Mouse (Mus musculus) intestine, embryonic 14.5 days (tissue): ENCODE measurements around the gene Mymk. TPM values are rescaled to one million over a fixed set of nuclear protein-coding genes. Genes with fewer than 3 reads are reported as not detected.

Source experiments
- ATAC-seq: fragments of 200-750 bp; cut with Nextera tagmentation; replicated peaks from 2 replicates; pipeline ENCODE4 v1.8.0; 2017; ENCODE audit warnings: low read depth, moderate number of reproducible peaks, moderate TSS enrichment, moderate library complexity; ENCODE audit not compliant: low FRiP score, low TSS enrichment
- DNase-seq: peaks from one replicate; pipeline ENCODE4 v3.0.0-alpha.2; 2018; ENCODE audit warnings: low spot score
- H3K27ac ChIP-seq: fragments of 300-500 bp; sonication (generic); 2 replicates; pipeline ENCODE4 v1.5.1; 2014; ENCODE audit warnings: low read depth, mild to moderate bottlenecking, control low read depth
- H3K27me3 ChIP-seq: fragments of 300-500 bp; sonication (generic); replicated peaks from 2 replicates; pipeline ENCODE4 v1.6.1; 2014; ENCODE audit warnings: low read length, control low read depth; ENCODE audit not compliant: control insufficient read depth, insufficient read depth
- H3K36me3 ChIP-seq: fragments of 300-500 bp; sonication (generic); 2 replicates; pipeline ENCODE4 v1.6.1; 2014; ENCODE audit warnings: low read length, control low read depth; ENCODE audit not compliant: control insufficient read depth, insufficient read depth
- H3K4me1 ChIP-seq: fragments of 300-500 bp; sonication (generic); replicated peaks from 2 replicates; pipeline ENCODE4 v1.6.1; 2014; ENCODE audit warnings: low read length, control low read depth, mixed read lengths; ENCODE audit not compliant: control insufficient read depth, insufficient read depth
- H3K4me2 ChIP-seq: fragments of 300-500 bp; sonication (generic); 2 replicates; pipeline ENCODE4 v1.6.1; 2014; ENCODE audit warnings: low read length
- H3K4me3 ChIP-seq: fragments of 300-500 bp; sonication (generic); 2 replicates; pipeline ENCODE4 v1.5.1; 2014; ENCODE audit warnings: low read depth, low read length, control low read depth, mixed read lengths
- H3K9ac ChIP-seq: fragments of 300-500 bp; sonication (generic); 2 replicates; pipeline ENCODE4 v1.6.1; 2014; ENCODE audit warnings: mild to moderate bottlenecking, low read length
- H3K9me3 ChIP-seq: fragments of 300-500 bp; sonication (generic); 2 replicates; pipeline ENCODE4 v1.6.1; 2016; ENCODE audit warnings: low read length, control low read depth; ENCODE audit not compliant: control insufficient read depth
- WGBS: fragments of 180-500 bp; shearing (Covaris S2); extraction: QIAGEN DNeasy Blood & Tissue Kit; methylation state at CpG from one replicate; pipeline ENCODE4 v1.1.7; 2014; 5-methylcytosine and 5-hydroxymethylcytosine counted together
- polyA plus RNA-seq: library from polyadenylated mRNA; unstranded; fragments of >200 nt; fragmentation: Nextera tagmentation; extraction: Ambion mirVana; gene quantifications from 2 replicates; pipeline ENCODE4 v1.2.1, GENCODE M21; 2014

The Mymk gene
- polyA plus RNA-seq, 1 experiment from 2014 or later, result not detected

DNA sequence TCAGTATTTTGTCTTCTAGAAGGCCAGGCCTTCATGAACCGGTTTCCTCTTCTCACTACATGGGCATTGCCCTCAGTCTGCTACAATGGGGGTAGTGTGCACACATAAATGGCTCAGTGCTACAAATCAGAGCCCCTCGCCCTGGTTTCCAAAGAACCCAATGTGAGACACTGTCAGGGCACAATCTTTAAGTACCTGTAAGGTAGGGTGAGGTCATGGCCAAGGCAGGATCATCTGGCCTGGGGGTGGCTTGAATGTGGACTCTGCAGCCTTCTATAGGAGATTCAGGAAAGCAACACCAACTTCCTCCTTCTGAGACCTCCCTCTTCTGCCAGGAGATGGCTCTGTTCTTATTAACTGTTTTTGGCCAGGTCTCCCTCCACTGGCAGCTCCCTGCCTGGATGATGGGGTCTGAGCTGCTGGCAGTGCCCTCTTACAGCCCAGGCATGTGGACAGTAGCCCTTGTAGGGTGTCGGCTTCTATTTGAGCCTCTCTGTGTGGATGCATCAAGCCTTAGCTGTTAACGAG lies 14.6 kb upstream of the Mymk start:
- no peak overlapping the region for H3K4me3 ChIP-seq
- H3K9me3 ChIP-seq, result no peaks in the 10 kb centered on the region
- H3K27ac ChIP-seq, result no peak overlapping the region
- H3K36me3 ChIP-seq, result no peaks in the 10 kb centered on the region
- DNase-seq, result no peak
- H3K9ac ChIP-seq, result no peak overlapping the region
- no peak for ATAC-seq
- no peaks in the 10 kb centered on the region for H3K27me3 ChIP-seq
- peaks cover 29% of the 10 kb centered on the region for H3K4me1 ChIP-seq
- 85% methylated on average over 4 of the region's 4 CpGs for WGBS
- no peak overlapping the region for H3K4me2 ChIP-seq

DNA sequence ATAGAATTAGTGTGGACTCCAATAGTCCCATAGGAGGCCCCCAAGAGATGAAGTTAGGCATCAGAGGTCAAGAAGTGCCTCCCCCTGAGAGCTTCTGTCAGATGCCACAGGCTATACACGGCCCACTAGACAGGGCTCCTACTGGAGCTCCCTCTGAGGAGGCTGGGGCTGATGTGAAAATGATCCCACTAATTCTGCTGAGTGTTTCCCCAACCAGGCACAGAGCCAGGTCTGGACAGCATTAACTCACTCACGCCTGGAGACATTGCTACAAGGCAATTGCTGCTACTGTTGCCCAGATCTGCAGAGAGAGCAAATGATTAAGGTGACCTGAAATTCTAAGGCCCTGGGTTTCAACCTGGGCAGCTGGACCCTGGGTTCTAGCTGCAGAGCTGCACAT lies 13.8 kb upstream of the Mymk start:
- H3K4me1 ChIP-seq, result peaks cover 29% of the 10 kb centered on the region
- ATAC-seq, result no peak
- H3K36me3 ChIP-seq, result no peaks in the 10 kb centered on the region
- no peak for DNase-seq
- no peak overlapping the region for H3K27ac ChIP-seq
- no peaks in the 10 kb centered on the region for H3K27me3 ChIP-seq
- H3K4me2 ChIP-seq, result no peak overlapping the region
- no peak overlapping the region for H3K9ac ChIP-seq
- no peak overlapping the region for H3K4me3 ChIP-seq
- WGBS, result 19% methylated on average over 2 of the region's 2 CpGs
- H3K9me3 ChIP-seq, result no peaks in the 10 kb centered on the region

DNA sequence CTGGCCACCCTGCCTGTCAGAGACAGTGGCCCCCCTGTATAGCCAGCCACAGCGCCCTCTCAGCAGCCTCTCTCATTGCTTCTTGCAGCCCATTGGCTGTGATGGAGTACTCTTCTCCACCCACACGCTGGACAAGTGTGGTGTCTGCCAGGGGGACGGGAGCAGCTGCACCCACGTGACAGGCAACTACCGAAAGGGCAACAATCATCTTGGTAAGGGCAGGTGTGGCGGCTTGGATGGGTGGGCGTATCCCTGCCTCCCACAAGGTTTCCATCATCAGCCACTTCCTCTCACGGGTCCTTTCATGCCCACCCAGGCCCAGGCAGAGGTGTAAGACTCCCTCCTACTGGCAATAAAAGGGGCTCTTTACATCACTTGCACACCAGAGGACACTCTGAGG lies 13.0 kb upstream of the Mymk start:
- WGBS, result 29% methylated on average over 8 of the region's 8 CpGs
- Histone ChIP-seq H3K9ac (no peak overlapping the region), H3K27ac (no peak overlapping the region), H3K9me3 (no peaks in the 10 kb centered on the region), H3K36me3 (no peaks in the 10 kb centered on the region), H3K4me2 (no peak overlapping the region), H3K4me1 (peaks cover 30% of the 10 kb centered on the region), H3K27me3 (no peaks in the 10 kb centered on the region), H3K4me3 (no peak overlapping the region)
- ATAC-seq (no peak), DNase-seq (no peak)

DNA sequence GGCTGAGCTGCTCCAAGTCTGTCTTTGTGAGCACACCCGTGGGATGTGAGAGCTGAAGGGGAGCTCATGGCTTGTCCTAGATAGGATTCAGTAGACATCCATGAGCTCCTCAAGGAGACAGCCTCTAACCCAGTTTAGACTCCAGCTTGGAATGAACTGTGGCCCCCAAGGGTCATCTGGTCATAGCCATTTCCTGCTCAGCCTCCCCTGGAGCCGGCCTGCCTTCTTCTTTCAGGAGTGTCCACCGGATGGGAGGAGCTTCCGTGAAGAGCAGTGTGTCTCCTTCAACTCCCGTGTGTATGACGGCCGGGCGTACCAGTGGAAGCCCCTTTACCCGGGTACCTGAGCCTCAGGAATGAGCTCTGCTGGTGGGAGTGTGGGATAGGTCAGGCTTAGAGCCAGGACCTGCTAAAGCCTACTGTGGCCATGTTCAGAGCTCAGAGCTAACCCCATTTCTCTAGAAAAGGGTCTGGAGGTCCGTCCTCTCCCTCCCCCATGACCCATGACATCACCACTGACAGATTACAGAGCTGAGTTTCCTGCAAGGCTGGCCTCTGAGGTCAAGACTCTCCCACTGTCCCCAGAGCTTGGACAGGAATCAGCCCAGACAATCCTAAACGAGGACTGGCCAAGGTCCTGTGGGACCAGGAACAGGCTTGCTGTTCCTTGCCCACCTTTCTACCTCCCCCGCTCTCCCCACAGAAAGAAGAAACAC lies 11.9 kb upstream of the Mymk start:
- Histone ChIP-seq H3K4me1 (peaks cover 40% of the 10 kb centered on the region), H3K27ac (no peak overlapping the region), H3K27me3 (no peaks in the 10 kb centered on the region), H3K9ac (no peak overlapping the region), H3K4me3 (no peak overlapping the region), H3K4me2 (no peak overlapping the region), H3K36me3 (no peaks in the 10 kb centered on the region), H3K9me3 (no peaks in the 10 kb centered on the region)
- ATAC-seq, result no peak
- WGBS, result 64% methylated on average over 12 of the region's 12 CpGs
- DNase-seq, result no peak

DNA sequence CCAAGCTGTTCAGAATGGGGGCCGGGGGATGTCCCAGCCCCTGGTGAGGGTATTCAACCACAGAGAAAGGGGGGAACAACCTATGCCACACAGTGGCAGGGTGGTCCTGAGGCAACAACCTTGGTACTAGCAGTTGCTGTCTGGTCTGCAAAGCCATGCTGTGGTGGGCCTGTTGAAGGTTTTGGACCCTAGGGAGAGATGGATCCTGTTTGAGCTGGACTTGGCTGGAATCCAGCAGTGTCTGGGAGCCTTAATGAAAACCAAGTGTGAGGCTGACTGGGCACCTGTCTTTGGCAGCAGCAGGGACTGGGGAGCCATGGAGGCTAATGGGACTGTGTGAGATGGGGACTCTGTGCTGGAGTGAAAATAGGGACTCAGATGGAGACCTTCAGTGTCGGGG lies 7.7 kb upstream of the Mymk start:
- DNase-seq, result no peak

DNA sequence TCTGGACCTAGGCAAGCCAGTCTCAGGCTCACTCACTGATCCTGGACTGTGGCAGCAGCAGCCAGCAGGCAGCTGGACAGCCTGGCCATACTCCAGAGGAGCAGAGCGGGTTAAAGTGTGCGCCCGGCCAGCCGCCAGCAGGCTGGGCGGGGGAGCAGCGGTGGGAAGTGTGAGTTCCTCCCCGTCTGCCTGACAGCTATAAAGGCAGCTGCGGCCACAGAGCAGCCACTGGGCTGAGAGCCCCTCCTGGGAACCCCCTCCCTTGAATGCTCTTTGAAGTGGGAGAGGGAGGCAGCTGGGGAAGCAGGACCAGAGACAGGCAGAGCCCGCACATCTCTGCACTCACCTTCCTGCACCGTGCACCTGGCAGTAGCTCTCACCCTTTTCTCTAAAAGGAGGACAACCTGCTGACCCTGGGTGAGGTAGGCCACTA lies 7.2 kb upstream of the Mymk start, which contains the start of gene Adamtsl2:
TSS of gene Adamtsl2 (plus strand) at position 228 of the 433 bp plus-strand sequence.
- H3K27me3 ChIP-seq, result no peaks in the 10 kb centered on the region
- H3K36me3 ChIP-seq, result no peaks in the 10 kb centered on the region
- peaks cover 31% of the 10 kb centered on the region for H3K4me1 ChIP-seq
- ATAC-seq, result peak; percentile 63
- H3K4me2 ChIP-seq, result peak within 1 kb of the TSS; percentile 20; the same call in 1 of the 2 replicates
- no peak within 1 kb of the TSS for H3K4me3 ChIP-seq
- no peak within 1 kb of the TSS for H3K9ac ChIP-seq
- under 1% methylated on average over 10 of the region's 10 CpGs for WGBS
- no peaks in the 10 kb centered on the region for H3K9me3 ChIP-seq
- DNase-seq, result peak; percentile 78
- H3K27ac ChIP-seq, result no peak within 1 kb of the TSS

More for the DNA sequence above, 7.7 kb upstream of the Mymk start:
- Histone ChIP-seq H3K9me3 (no peaks in the 10 kb centered on the region), H3K36me3 (no peaks in the 10 kb centered on the region), H3K27me3 (no peaks in the 10 kb centered on the region), H3K9ac (no peak overlapping the region), H3K4me3 (no peak overlapping the region), H3K4me1 (peaks cover 34% of the 10 kb centered on the region), H3K4me2 (peak overlapping the region; percentile 20; the same call in 1 of the 2 replicates), H3K27ac (no peak overlapping the region)
- no peak for ATAC-seq
- 75% methylated on average over 2 of the region's 2 CpGs for WGBS

DNA sequence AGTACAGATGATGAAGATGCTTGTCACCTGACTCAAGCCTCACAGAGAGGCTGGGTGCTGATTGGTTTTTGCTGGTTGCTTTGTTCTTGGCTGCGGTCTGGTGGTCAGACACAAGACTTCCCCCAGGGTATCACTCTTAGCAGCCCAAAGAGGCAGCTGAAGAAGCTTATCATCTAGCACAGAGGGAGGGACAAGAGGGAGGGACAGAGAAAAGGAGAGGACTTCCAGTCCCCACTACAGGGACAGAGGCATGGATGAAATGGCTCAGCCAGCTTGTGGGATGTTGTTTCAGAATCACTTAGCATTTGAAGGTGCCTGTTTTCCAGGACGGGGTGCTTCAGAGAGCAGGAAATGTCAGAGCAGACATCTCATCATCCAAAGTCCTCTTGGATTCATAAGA lies 6.3 kb upstream of the Mymk start:
- no peaks in the 10 kb centered on the region for H3K27me3 ChIP-seq
- no peak overlapping the region for H3K4me3 ChIP-seq
- H3K4me2 ChIP-seq, result no peak overlapping the region
- H3K27ac ChIP-seq, result no peak overlapping the region
- H3K9ac ChIP-seq, result no peak overlapping the region
- H3K36me3 ChIP-seq, result no peaks in the 10 kb centered on the region
- DNase-seq, result no peak
- no peak for ATAC-seq
- no peaks in the 10 kb centered on the region for H3K9me3 ChIP-seq
- peaks cover 26% of the 10 kb centered on the region for H3K4me1 ChIP-seq
- WGBS, result 36% methylated on average over 2 of the region's 2 CpGs

DNA sequence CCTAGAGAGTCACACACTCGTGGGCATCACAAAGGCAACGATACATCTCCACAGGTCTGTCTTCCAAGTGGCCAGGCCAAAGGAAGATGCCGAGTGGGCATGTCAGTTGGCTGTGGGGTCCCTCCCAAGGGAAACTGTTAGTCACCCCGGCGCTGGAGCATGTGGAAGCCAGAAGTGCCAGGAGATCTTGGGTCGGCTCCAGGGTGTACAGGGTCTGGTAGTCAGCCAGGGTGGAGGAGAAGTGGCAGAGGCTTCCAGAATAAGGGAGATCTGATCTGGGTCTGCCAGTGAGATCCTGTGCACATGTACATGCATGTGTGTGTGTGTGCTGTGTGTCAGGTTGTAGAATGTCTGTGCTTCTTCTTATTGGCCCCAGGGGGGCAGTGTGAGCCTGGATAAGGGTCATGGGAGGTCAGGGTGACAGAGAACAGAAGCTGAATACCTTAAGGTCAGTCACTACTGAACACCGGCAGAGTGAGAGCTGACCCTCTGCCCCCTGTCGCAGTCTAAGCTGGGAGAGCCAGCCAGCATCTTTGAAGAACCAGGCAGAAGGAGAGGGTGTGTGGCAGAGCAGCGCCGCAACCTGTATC lies 5.8 kb upstream of the Mymk start:
- no peak overlapping the region for H3K27ac ChIP-seq
- WGBS, result 70% methylated on average over 10 of the region's 10 CpGs
- no peak overlapping the region for H3K9ac ChIP-seq
- DNase-seq (no peak), ATAC-seq (no peak)
- H3K36me3 ChIP-seq, result no peaks in the 10 kb centered on the region
- no peaks in the 10 kb centered on the region for H3K9me3 ChIP-seq
- H3K27me3 ChIP-seq, result no peaks in the 10 kb centered on the region
- H3K4me1 ChIP-seq, result peaks cover 26% of the 10 kb centered on the region
- no peak overlapping the region for H3K4me3 ChIP-seq
- H3K4me2 ChIP-seq, result no peak overlapping the region
